Mouse (Mus musculus) heart, embryonic 15.5 days (tissue): ENCODE results near the gene Hist1h2ak. TPM values are rescaled to one million over a fixed set of nuclear protein-coding genes. Genes with fewer than 3 reads are reported as not detected.
A peak's percentile ranks its signal among the peaks of the same experiment; 100 is the strongest.
"Not testable (repeated sequence)": the region's sequence is repeated elsewhere in the genome, so short reads cannot be mapped to it uniquely, and the experiment has no call there.

Experiments
- ATAC-seq: fragments of 200-750 bp; cut with Nextera tagmentation; replicated peaks from 2 replicates; pipeline ENCODE4 v1.8.0; 2017; ENCODE audit warnings: low read depth, moderate TSS enrichment; ENCODE audit not compliant: insufficient number of reproducible peaks, insufficient read depth, low FRiP score
- H3K27ac ChIP-seq: fragments of 300-500 bp; sonication (generic); 2 replicates; pipeline ENCODE4 v1.5.1; 2015; ENCODE audit warnings: mild to moderate bottlenecking, inconsistent platforms
- H3K27me3 ChIP-seq: fragments of 300-500 bp; sonication (generic); 2 replicates; pipeline ENCODE4 v1.6.1; 2015; ENCODE audit warnings: inconsistent platforms
- H3K36me3 ChIP-seq: fragments of 300-500 bp; sonication (generic); 2 replicates; pipeline ENCODE4 v1.6.1; 2015; ENCODE audit warnings: mild to moderate bottlenecking, inconsistent platforms
- H3K4me1 ChIP-seq: fragments of 300-500 bp; sonication (generic); replicated peaks from 2 replicates; pipeline ENCODE4 v1.6.1; 2015; ENCODE audit warnings: inconsistent platforms
- H3K4me2 ChIP-seq: fragments of 300-500 bp; sonication (generic); 2 replicates; pipeline ENCODE4 v1.6.1; 2015; ENCODE audit warnings: inconsistent platforms, mild to moderate bottlenecking, moderate library complexity
- H3K4me3 ChIP-seq: fragments of 300-500 bp; sonication (generic); 2 replicates; pipeline ENCODE4 v1.5.1; 2015; ENCODE audit warnings: mild to moderate bottlenecking, inconsistent platforms
- H3K9ac ChIP-seq: fragments of 300-500 bp; sonication (generic); 2 replicates; pipeline ENCODE4 v1.6.1; 2015; ENCODE audit warnings: mild to moderate bottlenecking, inconsistent platforms
- H3K9me3 ChIP-seq: fragments of 300-500 bp; sonication (generic); replicated peaks from 2 replicates; pipeline ENCODE4 v1.6.1; 2016; ENCODE audit warnings: inconsistent platforms
- WGBS: fragments of 180-500 bp; shearing (Covaris S2); methylation state at CpG from one replicate; pipeline ENCODE4 v1.1.7; 2015; ENCODE audit warnings: mixed read lengths; 5-methylcytosine and 5-hydroxymethylcytosine counted together
- polyA plus RNA-seq: library from polyadenylated mRNA; unstranded; fragments of >200 nt; fragmentation: Nextera tagmentation; extraction: Ambion mirVana; gene quantifications from 2 replicates; pipeline ENCODE4 v1.2.1, GENCODE M21; 2015

Hist1h2ak gene
- polyA plus RNA-seq, 1 experiment from 2014 or later: 11.0 TPM

GRCm38 (mm10) chr13:21729544-21729943 lies 24.1 kb downstream of the Hist1h2ak start:
- Histone ChIP-seq H3K4me2 (no peak overlapping the region), H3K9ac (no peak overlapping the region), H3K9me3 (no peaks in the 10 kb centered on the region), H3K27ac (no peak overlapping the region), H3K4me1 (peaks cover 7% of the 10 kb centered on the region; the same call in 1 of the 2 replicates), H3K27me3 (no peaks in the 10 kb centered on the region), H3K36me3 (no peaks in the 10 kb centered on the region), H3K4me3 (no peak overlapping the region)
- WGBS: 51% methylated on average over 1 of the region's 1 CpGs
- no peak for ATAC-seq

- Histone ChIP-seq H3K4me2 (no peak overlapping the region), H3K4me3 (no peak overlapping the region), H3K4me1 (no peaks in the 10 kb centered on the region), H3K36me3 (no peaks in the 10 kb centered on the region), H3K27ac (no peak overlapping the region), H3K27me3 (no peaks in the 10 kb centered on the region), H3K9ac (no peak overlapping the region), H3K9me3 (no peaks in the 10 kb centered on the region)
- 39% methylated on average over 11 of the region's 11 CpGs for WGBS
- no peak for ATAC-seq
These were observed 25.6 kb downstream of the Hist1h2ak start for GRCm38 (mm10) chr13:21727948-21728572.

GRCm38 (mm10) chr13:21722993-21723836 lies 30.4 kb downstream of the Hist1h2ak start:
- Histone ChIP-seq H3K9ac (no peak overlapping the region), H3K4me2 (peak overlapping the region; percentile 76; the same call in 1 of the 2 replicates), H3K9me3 (no peaks in the 10 kb centered on the region), H3K36me3 (no peaks in the 10 kb centered on the region), H3K4me1 (peaks cover 17% of the 10 kb centered on the region), H3K27me3 (no peaks in the 10 kb centered on the region), H3K27ac (peak overlapping the region; percentile 88; the same call in 1 of the 2 replicates), H3K4me3 (no peak overlapping the region)
- ATAC-seq: no peak
- 47% methylated on average over 5 of the region's 5 CpGs for whole genome bisulfite sequencing

- H3K9me3 ChIP-seq: no peaks in the 10 kb centered on the region
- peak overlapping the region; percentile 88 for H3K27ac ChIP-seq
- no peak for ATAC-seq
- peak overlapping the region; percentile 41 for H3K9ac ChIP-seq
- peak overlapping the region; percentile 76 for H3K4me2 ChIP-seq
- H3K4me3 ChIP-seq: peak overlapping the region; percentile 51
- no peaks in the 10 kb centered on the region for H3K36me3 ChIP-seq
- 4% methylated on average over 11 of the region's 11 CpGs for WGBS
- no peaks in the 10 kb centered on the region for H3K27me3 ChIP-seq
- H3K4me1 ChIP-seq: peaks cover 21% of the 10 kb centered on the region
These were observed 31.2 kb downstream of the Hist1h2ak start for GRCm38 (mm10) chr13:21722373-21722925.

- Histone ChIP-seq H3K27ac (peak within 1 kb of the TSS; percentile 88), H3K4me3 (peak within 1 kb of the TSS; percentile 51), H3K9ac (peak within 1 kb of the TSS; percentile 41), H3K4me1 (peaks cover 24% of the 10 kb centered on the region), H3K4me2 (peak within 1 kb of the TSS; percentile 76)
- not testable (repeated sequence) for H3K27me3 ChIP-seq, H3K36me3 ChIP-seq, H3K9me3 ChIP-seq
- ATAC-seq: peak; percentile 95
- under 1% methylated on average over 37 of the region's 37 CpGs for WGBS
These were observed 31.8 kb downstream of the Hist1h2ak start, which contains the start of gene Hist1h2bm for GRCm38 (mm10) chr13:21721757-21722372. Gene Hist1h2bm (plus strand): TSS chr13:21722044.

- H3K27me3 ChIP-seq, H3K36me3 ChIP-seq, H3K9me3 ChIP-seq: not testable (repeated sequence)
- 0 out of 2 replicates have a peak, but pooled peaks have one; percentile 5 for ATAC-seq
- 4% methylated on average over 21 of the region's 44 CpGs for WGBS
- peak overlapping the region; percentile 76 for H3K4me2 ChIP-seq
- H3K4me3 ChIP-seq: peak overlapping the region; percentile 51
- H3K27ac ChIP-seq: peak overlapping the region; percentile 88
- peak overlapping the region; percentile 31 for H3K9ac ChIP-seq
- peaks cover 26% of the 10 kb centered on the region for H3K4me1 ChIP-seq
These were observed 32.4 kb downstream of the Hist1h2ak start for GRCm38 (mm10) chr13:21721107-21721756.

- Histone ChIP-seq H3K9ac (peak overlapping the region; percentile 52), H3K36me3 (no peaks in the 10 kb centered on the region), H3K4me1 (peaks cover 34% of the 10 kb centered on the region), H3K27ac (peak overlapping the region; percentile 63), H3K27me3 (no peaks in the 10 kb centered on the region), H3K9me3 (no peaks in the 10 kb centered on the region), H3K4me3 (peak overlapping the region; percentile 49), H3K4me2 (peak overlapping the region; percentile 83)
- no peak for ATAC-seq
- WGBS: 66% methylated on average over 4 of the region's 4 CpGs
These were observed 35.1 kb downstream of the Hist1h2ak start for GRCm38 (mm10) chr13:21718381-21719080.

GRCm38 (mm10) chr13:21717397-21718357 lies 36.0 kb downstream of the Hist1h2ak start, which contains the start of gene Hist1h3h:
Gene Hist1h3h (plus strand): TSS chr13:21717659.
- H3K4me3 ChIP-seq: peak within 1 kb of the TSS; percentile 49
- 1% methylated on average over 29 of the region's 56 CpGs for WGBS
- peak; percentile 41; the same call in 1 of the 2 replicates for ATAC-seq
- not testable (repeated sequence) for H3K9me3 ChIP-seq, H3K27me3 ChIP-seq, H3K36me3 ChIP-seq
- H3K9ac ChIP-seq: peak within 1 kb of the TSS; percentile 63
- H3K27ac ChIP-seq: peak within 1 kb of the TSS; percentile 91
- peaks cover 33% of the 10 kb centered on the region for H3K4me1 ChIP-seq
- H3K4me2 ChIP-seq: peak within 1 kb of the TSS; percentile 83

GRCm38 (mm10) chr13:21716540-21717391 lies 36.9 kb downstream of the Hist1h2ak start:
- peak overlapping the region; percentile 83 for H3K4me2 ChIP-seq
- WGBS: 0% methylated on average over 15 of the region's 38 CpGs

More at GRCm38 (mm10) chr13:21716540-21717391, 36.9 kb downstream of the Hist1h2ak start:
- peak overlapping the region; percentile 91 for H3K27ac ChIP-seq
- not testable (repeated sequence) for H3K36me3 ChIP-seq, H3K27me3 ChIP-seq, H3K9me3 ChIP-seq
- peak overlapping the region; percentile 49 for H3K4me3 ChIP-seq
- ATAC-seq: 0 out of 2 replicates have a peak, but pooled peaks have one; percentile 5
- peak overlapping the region; percentile 63 for H3K9ac ChIP-seq
- H3K4me1 ChIP-seq: peaks cover 27% of the 10 kb centered on the region
